Mouse (Mus musculus) c-Kit-negative CD71-positive TER-119-positive erythroid progenitor cells, embryonic 14.5 days (primary cell): ENCODE measurements around the gene Kifc1.

ENCODE experiments used
- DNase-seq: peaks from one replicate; pipeline ENCODE4 v3.0.0-alpha.2; 2013; ENCODE audit warnings: low read depth, low spot score

The Kifc1 gene

GRCm38 (mm10) chr17:33890533-33891059 is at the start of gene Kifc1:
Gene Kifc1, minus strand, starts transcription at chr17:33890661.
- DNase-seq = peak; percentile 98

GRCm38 (mm10) chr17:33938783-33939182 is 48.3 kb upstream of the Kifc1 start:
- DNase-seq = no peak

- DNase-seq = no peak
Observed at GRCm38 (mm10) chr17:33936993-33937392, 46.5 kb upstream of the Kifc1 start.

DNA sequence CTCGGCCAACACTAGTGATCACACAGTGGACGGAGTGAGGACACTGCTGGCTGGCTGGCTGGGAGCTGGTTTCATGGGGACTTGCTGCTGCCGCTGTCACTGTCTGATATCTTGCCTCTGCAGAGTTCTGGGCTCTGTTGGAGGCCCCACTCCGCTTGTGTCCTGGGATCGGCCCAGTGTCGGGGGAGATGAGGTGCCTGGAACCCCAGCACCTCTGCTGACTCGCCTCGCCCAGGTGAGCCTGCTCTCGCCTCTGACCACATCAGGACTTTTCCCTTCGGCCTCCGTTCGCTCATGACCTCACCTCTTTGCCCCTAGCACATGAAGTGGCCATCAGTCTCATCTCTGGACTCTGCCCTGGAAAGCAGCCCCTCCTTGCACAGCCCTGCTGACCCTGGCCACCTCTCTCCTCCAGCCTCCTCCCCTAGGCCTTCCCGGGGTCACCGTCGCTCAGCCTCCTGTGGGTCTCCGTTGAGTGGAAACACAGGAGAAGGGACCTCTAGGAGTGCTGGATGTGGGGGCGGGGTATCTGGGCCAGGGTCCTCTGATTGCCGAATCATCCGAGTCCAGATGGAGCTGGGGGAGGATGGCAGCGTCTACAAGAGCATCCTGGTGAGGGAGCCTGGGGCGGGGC is 45.1 kb upstream of the Kifc1 start:
- no peak for DNase-seq

DNA sequence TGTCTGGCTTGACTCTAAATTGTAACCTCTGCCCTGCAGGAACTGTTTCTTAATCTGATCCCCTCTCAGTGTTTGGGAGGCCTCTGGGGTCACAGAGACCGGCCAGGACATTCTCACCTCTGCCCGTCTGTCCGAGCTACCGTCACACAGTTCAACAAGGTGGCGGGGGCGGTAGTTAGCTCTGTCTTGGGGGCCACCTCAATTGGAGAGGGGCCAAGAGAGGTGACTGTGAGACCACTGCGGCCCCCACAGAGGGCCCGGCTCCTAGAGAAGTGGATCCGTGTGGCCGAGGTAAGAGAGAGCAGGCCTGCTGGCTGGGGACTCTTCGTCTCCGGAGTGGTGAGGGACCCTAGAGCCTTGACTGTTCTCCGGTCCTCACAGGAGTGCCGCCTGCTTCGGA is 42.5 kb upstream of the Kifc1 start:
- no peak for DNase-seq

DNA sequence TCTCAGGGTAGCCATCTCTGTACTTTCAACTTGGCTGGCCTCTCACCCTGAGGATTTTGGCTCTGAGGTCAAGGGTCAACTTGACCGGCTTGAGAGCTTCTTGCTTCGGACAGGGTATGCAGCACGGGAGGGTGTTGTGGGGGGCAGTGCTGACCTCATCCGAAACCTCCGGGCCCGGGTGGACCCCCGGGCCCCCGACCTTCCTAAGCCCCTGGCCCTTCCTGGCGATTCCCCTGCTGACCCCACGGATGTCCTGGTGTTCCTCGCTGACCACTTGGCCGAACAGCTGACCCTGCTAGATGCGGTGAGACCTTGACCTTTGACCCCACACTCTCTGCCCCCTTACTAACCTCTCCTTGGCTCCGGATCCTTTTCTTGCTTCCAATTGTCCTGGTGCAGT is 42.0 kb upstream of the Kifc1 start:
- no peak for DNase-seq

- DNase-seq = no peak
Observed at GRCm38 (mm10) chr17:33931947-33932346, 41.5 kb upstream of the Kifc1 start.

- no peak for DNase-seq
Observed at GRCm38 (mm10) chr17:33931159-33931866, 40.9 kb upstream of the Kifc1 start.

GRCm38 (mm10) chr17:33930280-33931158 is 40.1 kb upstream of the Kifc1 start:
- no peak for DNase-seq

GRCm38 (mm10) chr17:33929371-33930279 is 39.2 kb upstream of the Kifc1 start, which contains the start of gene Rgl2:
Gene Rgl2, plus strand, starts transcription at chr17:33929543.
- peak; percentile 89 for DNase-seq

GRCm38 (mm10) chr17:33928251-33928947 is 37.9 kb upstream of the Kifc1 start:
- no peak for DNase-seq

DNA sequence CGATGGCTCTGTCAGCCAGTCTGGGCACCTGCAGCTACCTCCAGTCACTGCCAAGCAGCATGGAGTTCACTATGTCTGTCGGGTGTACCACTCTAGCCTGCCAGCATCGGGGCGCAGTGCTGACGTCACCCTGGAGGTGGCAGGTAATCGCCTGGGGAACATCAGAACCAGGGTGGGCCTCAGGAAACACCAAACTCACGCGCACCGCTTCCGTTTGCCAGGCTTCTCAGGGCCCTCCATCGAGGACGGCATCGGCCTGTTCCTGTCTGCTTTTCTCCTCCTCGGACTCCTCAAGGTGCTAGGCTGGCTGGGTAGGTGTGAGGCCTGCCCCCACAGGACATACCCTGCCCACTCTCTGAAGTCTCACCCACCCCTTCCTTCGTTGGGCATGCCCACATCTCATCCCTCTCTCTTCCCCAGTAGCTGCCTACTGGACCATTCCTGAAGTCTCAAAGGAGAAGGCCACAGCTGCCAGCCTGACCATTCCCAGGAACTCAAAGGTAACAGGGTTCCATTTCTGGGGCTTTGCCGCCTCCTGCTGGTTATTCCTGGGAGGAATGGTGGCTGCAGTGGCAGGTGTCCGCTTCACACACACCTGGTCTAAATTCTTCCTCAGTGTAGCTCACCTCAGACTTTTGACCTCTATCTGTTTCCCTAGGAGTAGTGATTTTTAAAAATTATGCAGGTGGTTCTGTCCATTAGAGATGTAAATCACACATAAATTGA is 35.9 kb upstream of the Kifc1 start:
- no peak for DNase-seq

GRCm38 (mm10) chr17:33925406-33926116 is 35.1 kb upstream of the Kifc1 start:
- no peak for DNase-seq

GRCm38 (mm10) chr17:33924577-33925283 is 34.3 kb upstream of the Kifc1 start:
- DNase-seq = peak; percentile 65

GRCm38 (mm10) chr17:33921361-33921760 is 30.9 kb upstream of the Kifc1 start:
- DNase-seq = no peak

GRCm38 (mm10) chr17:33920282-33921097 is 30.0 kb upstream of the Kifc1 start:
- DNase-seq = peak; percentile 84
